27 mouse cellular contexts compared by ENCODE assay signal in genomic region chr9:41268112-41268511, GRCm38 (mm10).
A peak's percentile ranks its signal among the peaks of the same experiment; 100 is the strongest.
DNase-seq lines count a peak whose midpoint lies in the region; ATAC-seq lines count a peak whose summit lies in the region.
"Had no signal": no experiment of that assay in that cellular context is flagged by ENCODE, and none has a peak within 500 bp of the region (broad histone marks: within the 10 kb centered on the region; RNA-seq: fewer than 3 reads in every experiment).

No protein-coding gene starts in this region.

- no peak overlapping the region for H3K9ac ChIP-seq in hindbrain, embryonic 14.5 days
- no peak overlapping the region for H3K9ac ChIP-seq in midbrain, embryonic 11.5 days (ENCODE audit: low read length)
- H3K9ac ChIP-seq in midbrain, embryonic 16.5 days (ENCODE audit: low read depth, low read length), result no peak overlapping the region
- H3K9ac ChIP-seq: embryonic facial prominence, embryonic 12.5 days; forebrain, embryonic 12.5 days; heart, embryonic 13.5 days; hindbrain, embryonic 12.5 days; intestine, embryonic 15.5 days had no signal

- no peaks in the 10 kb centered on the region for H3K36me3 ChIP-seq in hindbrain, embryonic 10.5 days
- H3K36me3 ChIP-seq in hindbrain, embryonic 14.5 days (replicated peaks; ENCODE audit: control insufficient read depth, insufficient read depth), result no peaks in the 10 kb centered on the region
- H3K36me3 ChIP-seq in midbrain, embryonic 11.5 days (ENCODE audit: control insufficient read depth, insufficient read depth, low read length), result no peaks in the 10 kb centered on the region
- H3K36me3 ChIP-seq in midbrain, embryonic 16.5 days (ENCODE audit: control insufficient read depth, insufficient read depth, low read length), result no peaks in the 10 kb centered on the region
- H3K36me3 ChIP-seq: embryonic facial prominence, embryonic 12.5 days; forebrain, embryonic 12.5 days; heart, embryonic 10.5 days; heart, embryonic 13.5 days; hindbrain, embryonic 12.5 days; intestine, embryonic 15.5 days had no signal

- 0 out of 2 replicates have a peak overlapping the region, but pooled peaks have one; percentile 24 for H3K27ac ChIP-seq in hindbrain, embryonic 10.5 days
- H3K27ac ChIP-seq in hindbrain, embryonic 14.5 days, result no peak overlapping the region
- no peak overlapping the region for H3K27ac ChIP-seq in midbrain, embryonic 11.5 days (ENCODE audit: low read depth, low read length)
- no peak overlapping the region for H3K27ac ChIP-seq in midbrain, embryonic 16.5 days (ENCODE audit: low read length)
- H3K27ac ChIP-seq: embryonic facial prominence, embryonic 12.5 days; forebrain, embryonic 12.5 days; heart, adult 2 months; heart, embryonic 10.5 days; heart, embryonic 13.5 days; hindbrain, embryonic 12.5 days; intestine, embryonic 15.5 days had no signal

- H3K9me3 ChIP-seq in hindbrain, embryonic 10.5 days, result no peaks in the 10 kb centered on the region
- H3K9me3 ChIP-seq in hindbrain, embryonic 14.5 days (ENCODE audit: control insufficient read depth, low read length), result no peaks in the 10 kb centered on the region
- H3K9me3 ChIP-seq in midbrain, embryonic 11.5 days (ENCODE audit: control insufficient read depth, low read length), result no peaks in the 10 kb centered on the region
- no peaks in the 10 kb centered on the region for H3K9me3 ChIP-seq in midbrain, embryonic 16.5 days (replicated peaks; ENCODE audit: control insufficient read depth, low read length, poor library complexity, severe bottlenecking)
- H3K9me3 ChIP-seq: embryonic facial prominence, embryonic 12.5 days; forebrain, embryonic 12.5 days; heart, embryonic 10.5 days; heart, embryonic 13.5 days; hindbrain, embryonic 12.5 days; intestine, embryonic 15.5 days had no signal

- no peak for ATAC-seq in hindbrain, embryonic 14.5 days (ENCODE audit: low FRiP score)
- no peak for ATAC-seq in midbrain, embryonic 11.5 days (ENCODE audit: low FRiP score)
- no peak for ATAC-seq in midbrain, embryonic 16.5 days
- ATAC-seq: activated CD4-positive, CD25-positive, alpha-beta regulatory T cell, adult 4 months; forebrain, embryonic 16.5 days; hindbrain, embryonic 16.5 days; intestine, embryonic 15.5 days had no signal

- 27% methylated on average over 3 of the region's 3 CpGs for WGBS in hindbrain, embryonic 10.5 days
- WGBS in hindbrain, embryonic 14.5 days, result 42% methylated on average over 3 of the region's 3 CpGs
- WGBS in midbrain, embryonic 11.5 days, result 37% methylated on average over 3 of the region's 3 CpGs
- 30% methylated on average over 3 of the region's 3 CpGs for WGBS in midbrain, embryonic 16.5 days

- no peak overlapping the region for H3K4me2 ChIP-seq in hindbrain, embryonic 14.5 days (replicated peaks)
- H3K4me2 ChIP-seq in midbrain, embryonic 11.5 days, result no peak overlapping the region
- H3K4me2 ChIP-seq in midbrain, embryonic 16.5 days (ENCODE audit: low read length), result no peak overlapping the region
- H3K4me2 ChIP-seq: embryonic facial prominence, embryonic 12.5 days; forebrain, embryonic 12.5 days; heart, embryonic 13.5 days; hindbrain, embryonic 12.5 days; intestine, embryonic 15.5 days had no signal

- peak; percentile 60 to 62 for DNase-seq in cerebellum, postnatal 10 days
- no peak for DNase-seq in cerebellum, adult 11-12 months
- no peak for DNase-seq in hindbrain, embryonic 10.5 days (ENCODE audit: low spot score)
- DNase-seq in hindbrain, embryonic 14.5 days (ENCODE audit: low spot score), result no peak
- peak; percentile 80 for DNase-seq in midbrain, embryonic 11.5 days (ENCODE audit: low spot score, missing footprints)
- DNase-seq in kidney, postnatal 4 days, result no peak
- DNase-seq: adrenal gland, adult 8-10 months; adrenal gland, postnatal 25 days; B cell, adult 2 months; cerebellum, adult 2 months; cerebellum, adult 9-11 months; gastrocnemius, postnatal 10 days; gastrocnemius, postnatal 36 days; heart, adult 2 months; heart, postnatal 14 days; heart, postnatal 4 days had no signal

- no peak overlapping the region for H3K4me3 ChIP-seq in hindbrain, embryonic 10.5 days
- H3K4me3 ChIP-seq in hindbrain, embryonic 14.5 days (replicated peaks; ENCODE audit: low read length), result no peak overlapping the region
- no peak overlapping the region for H3K4me3 ChIP-seq in midbrain, embryonic 11.5 days (ENCODE audit: low read depth, low read length)
- H3K4me3 ChIP-seq in midbrain, embryonic 16.5 days (ENCODE audit: low read depth, low read length), result no peak overlapping the region
- H3K4me3 ChIP-seq: embryonic facial prominence, embryonic 12.5 days; erythroblast, embryonic 14.5 days; forebrain, embryonic 12.5 days; heart, adult 2 months; heart, embryonic 10.5 days; heart, embryonic 13.5 days; hindbrain, embryonic 12.5 days; intestine, embryonic 15.5 days had no signal

- H3K27me3 ChIP-seq in hindbrain, embryonic 10.5 days (ENCODE audit: insufficient read depth, poor library complexity, severe bottlenecking), result no peaks in the 10 kb centered on the region; the same call in 1 of the 2 replicates
- no peaks in the 10 kb centered on the region for H3K27me3 ChIP-seq in hindbrain, embryonic 14.5 days (ENCODE audit: control insufficient read depth, insufficient read depth, low read length)
- H3K27me3 ChIP-seq in midbrain, embryonic 11.5 days (ENCODE audit: control insufficient read depth, insufficient read depth, low read length), result no peaks in the 10 kb centered on the region
- H3K27me3 ChIP-seq in midbrain, embryonic 16.5 days (ENCODE audit: control insufficient read depth, insufficient read depth, low read depth, low read length), result no peaks in the 10 kb centered on the region
- H3K27me3 ChIP-seq: embryonic facial prominence, embryonic 12.5 days; forebrain, embryonic 12.5 days; heart, embryonic 13.5 days; hindbrain, embryonic 12.5 days; intestine, embryonic 15.5 days had no signal

- peaks cover 28% of the 10 kb centered on the region for H3K4me1 ChIP-seq in hindbrain, embryonic 10.5 days (replicated peaks)
- peaks cover 8% of the 10 kb centered on the region; the same call in 1 of the 2 replicates for H3K4me1 ChIP-seq in hindbrain, embryonic 14.5 days (replicated peaks; ENCODE audit: control insufficient read depth, insufficient read depth, low read length)
- peaks cover 9% of the 10 kb centered on the region for H3K4me1 ChIP-seq in midbrain, embryonic 11.5 days (ENCODE audit: control insufficient read depth, insufficient read depth, low read length)
- peaks cover 7% of the 10 kb centered on the region for H3K4me1 ChIP-seq in midbrain, embryonic 16.5 days (ENCODE audit: control insufficient read depth, insufficient read depth, low read length)

Comparison
In these comparisons a context has a peak if more than half of its experiments do, and no peak if none do; other contexts are left out.
1. DNase-seq: peak in cerebellum, postnatal 10 days (2 of 2) and midbrain, embryonic 11.5 days (single experiment); none in cerebellum, adult 11-12 months (single experiment), hindbrain, embryonic 10.5 days (single experiment), hindbrain, embryonic 14.5 days (single experiment) and kidney, postnatal 4 days (0 of 2).